Mouse (Mus musculus): ENCODE measurements around the gene Rft1. TPM values are rescaled to one million over a fixed set of nuclear protein-coding genes. Genes with fewer than 3 reads are reported as not detected.

The Rft1 gene
- total and polyA plus RNA-seq, 3 experiments: 9.1 to 11.3 TPM; not detected in 1

- TF ChIP-seq ELF1 (IDR thresholded peaks at IDR 0.05; ENCODE audit: low read depth, low read length) (no peak), TBP (IDR thresholded peaks at IDR 0.05; ENCODE audit: low read depth, low read length) (no peak), POLR2A (IDR thresholded peaks at IDR 0.05; ENCODE audit: control insufficient read depth in 1 of 2, insufficient read depth in 1 of 2, low read depth in 1 of 2, low read length in 2 of 2, poor library complexity in 1 of 2) (no peak), USF2 (IDR thresholded peaks at IDR 0.05; ENCODE audit: borderline replicate concordance in 1 of 2, insufficient read depth in 1 of 2, low read depth in 1 of 2, low read length in 2 of 2) (no peak)
These were observed 17.8 kb downstream of the Rft1 start (continued) for GRCm38 (mm10) chr14:30671986-30672312.

- Histone ChIP-seq H3K27me3 (ENCODE audit: control insufficient read depth in 1 of 2, insufficient read depth in 2 of 2, low read length in 2 of 2) (no peaks in the 10 kb centered on the region), H3K27ac (ENCODE audit: control insufficient read depth, low read depth, low read length) (peak overlapping the region; percentile 85), H3K4me3 (ENCODE audit: control insufficient read depth in 1 of 2, insufficient read depth in 1 of 2, low read depth in 2 of 2, low read length in 2 of 2) (peak overlapping the region; percentile 17 to 21; a peak in 1 of 4 replicates), H3K9ac (ENCODE audit: control insufficient read depth, low read depth, low read length, poor library complexity, severe bottlenecking) (peak overlapping the region; percentile 64), H3K4me1 (ENCODE audit: control insufficient read depth in 1 of 2, insufficient read depth in 2 of 2, low read length in 2 of 2) (peaks cover 9 to 10% of the 10 kb centered on the region in 2 experiments), H3K36me3 (ENCODE audit: control insufficient read depth in 1 of 2, insufficient read depth in 2 of 2, low read length in 2 of 2) (peaks cover 2 to 15% of the 10 kb centered on the region in 2 experiments; a peak in 3 of 4 replicates), H3K9me3 (replicated peaks; ENCODE audit: insufficient read depth, low read length) (no peaks in the 10 kb centered on the region), H3K79me2 (ENCODE audit: control insufficient read depth, insufficient read depth, low read length, poor library complexity) (no peaks in the 10 kb centered on the region)
- peak; percentile 95 for DNase-seq (ENCODE audit: low read depth, low spot score)
- TF ChIP-seq POLR2A (IDR thresholded peaks at IDR 0.05; ENCODE audit: control insufficient read depth in 1 of 2, insufficient read depth in 1 of 2, low read depth in 1 of 2, low read length in 2 of 2, poor library complexity in 1 of 2) (peak in 1 of 2 experiments; percentile 22; a peak in 1 of 4 replicates), SMC3 (IDR thresholded peaks at IDR 0.05; ENCODE audit: low read depth, low read length) (peak; percentile 30; the same call in 1 of the 2 replicates), MXI1 (IDR thresholded peaks at IDR 0.05; ENCODE audit: low read depth, low read length) (peak; percentile 90), TBP (IDR thresholded peaks at IDR 0.05; ENCODE audit: low read depth, low read length) (peak; percentile 38; the same call in 1 of the 2 replicates), ETS1 (IDR thresholded peaks at IDR 0.05; ENCODE audit: low read depth, low read length) (peak; percentile 72), MYC (IDR thresholded peaks at IDR 0.05; ENCODE audit: low read depth, low read length) (peak; percentile 92), UBTF (IDR thresholded peaks at IDR 0.05; ENCODE audit: borderline replicate concordance, insufficient read depth, low read depth, low read length) (no peak), EP300 (IDR thresholded peaks at IDR 0.05; ENCODE audit: low read depth in 1 of 2, low read length in 2 of 2) (peak; percentile 73 to 75), TCF12 (IDR thresholded peaks at IDR 0.05; ENCODE audit: low read depth, low read length) (peak; percentile 44), MAX (IDR thresholded peaks at IDR 0.05; ENCODE audit: low read length) (peak; percentile 85), BHLHE40 (IDR thresholded peaks at IDR 0.05; ENCODE audit: borderline replicate concordance, low read depth, low read length) (no peak), GATA1 (IDR thresholded peaks at IDR 0.05; ENCODE audit: low read depth, low read length) (peak; percentile 80), ZC3H11A (IDR thresholded peaks at IDR 0.05; ENCODE audit: low read depth, low read length) (no peak), SIN3A (IDR thresholded peaks at IDR 0.05; ENCODE audit: low read length) (peak; percentile 85), ELF1 (IDR thresholded peaks at IDR 0.05; ENCODE audit: low read depth, low read length) (no peak)
These were observed 20.8 kb downstream of the Rft1 start for GRCm38 (mm10) chr14:30674947-30675346.

GRCm38 (mm10) chr14:30682131-30682530 lies 28.0 kb downstream of the Rft1 start:
- H3K27ac ChIP-seq (ENCODE audit: control insufficient read depth, low read depth, low read length): no peak overlapping the region
- H3K79me2 ChIP-seq (ENCODE audit: control insufficient read depth, insufficient read depth, low read length, poor library complexity): no peaks in the 10 kb centered on the region
- no peaks in the 10 kb centered on the region for H3K27me3 ChIP-seq (ENCODE audit: control insufficient read depth in 1 of 2, insufficient read depth in 2 of 2, low read length in 2 of 2)
- H3K9ac ChIP-seq (ENCODE audit: control insufficient read depth, low read depth, low read length, poor library complexity, severe bottlenecking): no peak overlapping the region
- DNase-seq (ENCODE audit: low read depth, low spot score): no peak
- no peaks in the 10 kb centered on the region for H3K9me3 ChIP-seq (replicated peaks; ENCODE audit: insufficient read depth, low read length)
- H3K4me3 ChIP-seq (ENCODE audit: control insufficient read depth in 1 of 2, insufficient read depth in 1 of 2, low read depth in 2 of 2, low read length in 2 of 2): no peak overlapping the region
- TF ChIP-seq POLR2AphosphoS5 (IDR thresholded peaks at IDR 0.05; ENCODE audit: borderline replicate concordance, low read depth, low read length): no peak
- TF ChIP-seq RCOR1 (IDR thresholded peaks at IDR 0.05; ENCODE audit: low read depth, low read length): no peak
- no peak for TF ChIP-seq ZKSCAN1 (IDR thresholded peaks at IDR 0.05; ENCODE audit: low read depth, low read length)
- TF ChIP-seq SIN3A (IDR thresholded peaks at IDR 0.05; ENCODE audit: low read length): no peak
- TF ChIP-seq EP300 (IDR thresholded peaks at IDR 0.05; ENCODE audit: low read depth in 1 of 2, low read length in 2 of 2): no peak
- no peak for TF ChIP-seq SMC3 (IDR thresholded peaks at IDR 0.05; ENCODE audit: low read depth, low read length)
- no peak for TF ChIP-seq KAT2A (conservative IDR thresholded peaks at IDR 0.05; ENCODE audit: low read depth, low read length)
- no peak for TF ChIP-seq MYB (IDR thresholded peaks at IDR 0.05; ENCODE audit: low read depth, low read length)
- TF ChIP-seq ZMIZ1 (IDR thresholded peaks at IDR 0.05; ENCODE audit: low read depth, low read length): no peak
- TF ChIP-seq MAZ (IDR thresholded peaks at IDR 0.05; ENCODE audit: low read depth, low read length): no peak
- H3K36me3 ChIP-seq (ENCODE audit: control insufficient read depth in 1 of 2, insufficient read depth in 2 of 2, low read length in 2 of 2): no peaks in the 10 kb centered on the region
- no peaks in the 10 kb centered on the region for H3K4me1 ChIP-seq (ENCODE audit: control insufficient read depth in 1 of 2, insufficient read depth in 2 of 2, low read length in 2 of 2)
